Mouse (Mus musculus) kidney, postnatal 25 days (tissue): ENCODE measurements around the gene Fancd2.
A peak's percentile ranks its signal among the peaks of the same experiment; 100 is the strongest.

ENCODE experiments used
- DNase-seq, 2 experiments: peaks; one replicate each; pipeline ENCODE4 v3.0.0; 2021; ENCODE audit warnings: mixed read lengths in 2 of 2

Fancd2 gene

GRCm38 (mm10) chr6:113531840-113532404 is 440 bp downstream of the Fancd2 start:
- no peak for DNase-seq

- DNase-seq = no peak
Observed at GRCm38 (mm10) chr6:113534886-113535285, 3.4 kb downstream of the Fancd2 start.

GRCm38 (mm10) chr6:113541610-113542009 is 10.1 kb downstream of the Fancd2 start:
- DNase-seq = no peak

- DNase-seq = no peak
Observed at GRCm38 (mm10) chr6:113543906-113544481, 12.5 kb downstream of the Fancd2 start.

GRCm38 (mm10) chr6:113559736-113560135 is 28.3 kb downstream of the Fancd2 start:
- DNase-seq = no peak

GRCm38 (mm10) chr6:113564557-113564956 is 33.1 kb downstream of the Fancd2 start:
- peak in 1 of 2 experiments; percentile 21 for DNase-seq

GRCm38 (mm10) chr6:113576044-113576443 is 44.6 kb downstream of the Fancd2 start:
- DNase-seq = no peak

GRCm38 (mm10) chr6:113579306-113579705 is 47.8 kb downstream of the Fancd2 start:
- no peak for DNase-seq

- no peak for DNase-seq
Observed at GRCm38 (mm10) chr6:113583023-113583422, 51.5 kb downstream of the Fancd2 start.

- no peak for DNase-seq
Observed at GRCm38 (mm10) chr6:113585065-113585464, 53.6 kb downstream of the Fancd2 start.

- peak; percentile 84 to 86 for DNase-seq
Observed at GRCm38 (mm10) chr6:113586466-113587183, 55.1 kb downstream of the Fancd2 start.

GRCm38 (mm10) chr6:113592637-113593036 is 61.2 kb downstream of the Fancd2 start:
- no peak for DNase-seq

GRCm38 (mm10) chr6:113597945-113598344 is 66.5 kb downstream of the Fancd2 start:
- no peak for DNase-seq

GRCm38 (mm10) chr6:113599833-113600232 is 68.4 kb downstream of the Fancd2 start:
- peak in 1 of 2 experiments; percentile 25 for DNase-seq

- peak in 1 of 2 experiments; percentile 54 for DNase-seq
Observed at GRCm38 (mm10) chr6:113600543-113601139, 69.2 kb downstream of the Fancd2 start, which contains the start of gene Fancd2os. Gene Fancd2os, minus strand, starts transcription at chr6:113600715.

GRCm38 (mm10) chr6:113602821-113603220 is 71.3 kb downstream of the Fancd2 start:
- DNase-seq = no peak

GRCm38 (mm10) chr6:113603993-113604392 is 72.5 kb downstream of the Fancd2 start:
- no peak for DNase-seq

GRCm38 (mm10) chr6:113604432-113605223 is 73.1 kb downstream of the Fancd2 start, which contains the start of gene Brk1:
Gene Brk1, plus strand, starts transcription at chr6:113604772.
- peak; percentile 92 to 95 for DNase-seq

- DNase-seq = no peak
Observed at GRCm38 (mm10) chr6:113605224-113605545, 73.7 kb downstream of the Fancd2 start.

GRCm38 (mm10) chr6:113608871-113609270 is 77.4 kb downstream of the Fancd2 start:
- DNase-seq = peak; percentile 35 to 50

- no peak for DNase-seq
Observed at GRCm38 (mm10) chr6:113609293-113609692, 77.8 kb downstream of the Fancd2 start.

GRCm38 (mm10) chr6:113612258-113612969 is 80.9 kb downstream of the Fancd2 start:
- DNase-seq = peak in 1 of 2 experiments; percentile 59
